Mouse (Mus musculus): Measurements from ENCODE around the gene Dyrk1a. TPM values are rescaled to one million over a fixed set of nuclear protein-coding genes. Genes with fewer than 3 reads are reported as not detected.
"Not testable (repeated sequence)": the region's sequence is repeated elsewhere in the genome, so short reads cannot be mapped to it uniquely, and the experiment has no call there.

The Dyrk1a gene
- polyA plus RNA-seq, 1 experiment from 2014 or later = 16.8 TPM

DNA sequence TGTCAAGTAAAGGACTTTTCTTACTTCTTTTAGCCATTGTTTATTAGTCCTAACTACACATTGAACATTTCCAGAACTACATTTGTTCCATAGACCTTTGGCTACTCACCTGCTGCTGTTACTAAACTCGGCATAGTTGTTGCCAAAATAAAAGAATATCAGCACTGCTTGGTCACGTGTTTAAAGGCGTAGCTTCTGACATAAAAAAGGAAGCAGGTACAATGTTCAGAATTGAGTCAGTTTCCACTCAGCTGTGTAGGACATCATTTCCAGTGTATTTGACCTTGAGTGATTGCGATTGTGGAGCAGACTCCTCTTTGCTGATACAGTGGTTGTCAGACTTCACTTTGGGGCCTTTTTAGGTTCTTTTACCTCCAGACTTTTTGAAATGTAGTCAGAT, 97.7 kb downstream of the Dyrk1a start:
- Histone ChIP-seq H3K9me3 (ENCODE audit: control insufficient read depth, low read depth, low read length) (no peaks in the 10 kb centered on the region), H3K9ac (replicated peaks; ENCODE audit: low read depth, low read length) (no peak overlapping the region), H3K4me2 (replicated peaks; ENCODE audit: low read depth, low read length) (no peak overlapping the region), H3K27me3 (ENCODE audit: control insufficient read depth, insufficient read depth, low read length) (no peaks in the 10 kb centered on the region), H3K4me1 (ENCODE audit: control insufficient read depth, insufficient read depth, low read length) (no peaks in the 10 kb centered on the region), H3K4me3 (ENCODE audit: low read depth, low read length) (no peak overlapping the region), H3K27ac (ENCODE audit: low read length) (no peak overlapping the region), H3K36me3 (ENCODE audit: control insufficient read depth, insufficient read depth, low read length) (peaks cover 49% of the 10 kb centered on the region)
- ATAC-seq (ENCODE audit: insufficient number of reproducible peaks, insufficient read depth, low FRiP score, low read depth) = no peak
- 89% methylated on average over 4 of the region's 4 CpGs for WGBS

DNA sequence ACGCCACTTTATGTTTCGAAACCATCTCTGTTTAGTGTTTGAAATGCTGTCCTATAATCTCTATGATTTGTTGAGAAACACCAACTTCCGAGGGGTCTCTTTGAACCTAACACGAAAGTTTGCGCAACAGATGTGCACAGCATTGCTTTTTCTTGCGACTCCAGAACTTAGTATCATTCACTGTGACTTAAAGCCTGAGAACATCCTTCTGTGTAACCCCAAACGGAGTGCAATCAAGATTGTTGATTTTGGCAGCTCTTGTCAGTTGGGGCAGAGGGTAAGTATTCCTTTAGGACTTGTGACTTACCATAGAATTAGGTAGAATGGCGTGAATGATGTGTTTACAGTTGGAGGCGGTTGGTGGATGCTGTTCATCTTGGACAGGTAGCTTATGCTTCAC, 101.5 kb downstream of the Dyrk1a start:
- no peak overlapping the region for H3K27ac ChIP-seq (ENCODE audit: low read length)
- WGBS = 85% methylated on average over 9 of the region's 9 CpGs
- ATAC-seq (ENCODE audit: insufficient number of reproducible peaks, insufficient read depth, low FRiP score, low read depth) = no peak

DNA sequence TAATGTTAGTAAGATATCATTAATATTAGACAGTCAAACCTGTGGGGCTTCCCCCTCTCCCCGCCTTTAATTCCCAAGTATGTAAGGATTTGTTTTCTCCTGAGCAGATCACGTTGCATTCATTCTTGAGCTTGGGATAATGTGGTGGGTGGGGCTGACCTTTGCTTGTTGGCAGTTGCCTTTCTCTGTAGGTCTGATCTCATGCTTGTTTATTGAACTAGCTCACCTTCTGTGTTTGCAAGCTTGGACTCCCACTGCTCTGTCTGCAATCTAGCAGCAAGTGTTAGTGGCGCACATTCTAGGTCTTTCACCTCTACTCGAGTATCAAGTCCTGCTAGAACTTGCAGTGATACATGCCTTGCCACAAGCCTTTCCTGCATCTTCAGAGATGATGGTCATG, 111.1 kb downstream of the Dyrk1a start:
- no peaks in the 10 kb centered on the region for H3K27me3 ChIP-seq (ENCODE audit: control insufficient read depth, insufficient read depth, low read length)
- H3K36me3 ChIP-seq (ENCODE audit: control insufficient read depth, insufficient read depth, low read length) = peaks cover 25% of the 10 kb centered on the region
- ATAC-seq (ENCODE audit: insufficient number of reproducible peaks, insufficient read depth, low FRiP score, low read depth) = no peak
- peaks cover 11% of the 10 kb centered on the region; the same call in 1 of the 2 replicates for H3K4me1 ChIP-seq (ENCODE audit: control insufficient read depth, insufficient read depth, low read length)
- H3K9me3 ChIP-seq (ENCODE audit: control insufficient read depth, low read depth, low read length) = no peaks in the 10 kb centered on the region
- H3K9ac ChIP-seq (replicated peaks; ENCODE audit: low read depth, low read length) = no peak overlapping the region
- no peak overlapping the region for H3K4me2 ChIP-seq (replicated peaks; ENCODE audit: low read depth, low read length)
- 50% methylated on average over 4 of the region's 4 CpGs for WGBS
- no peak overlapping the region for H3K27ac ChIP-seq (ENCODE audit: low read length)
- no peak overlapping the region for H3K4me3 ChIP-seq (ENCODE audit: low read depth, low read length)

More for the DNA sequence above, 101.5 kb downstream of the Dyrk1a start:
- H3K9me3 ChIP-seq (ENCODE audit: control insufficient read depth, low read depth, low read length) = no peaks in the 10 kb centered on the region
- H3K4me2 ChIP-seq (replicated peaks; ENCODE audit: low read depth, low read length) = no peak overlapping the region
- H3K9ac ChIP-seq (replicated peaks; ENCODE audit: low read depth, low read length) = no peak overlapping the region
- peaks cover 48% of the 10 kb centered on the region for H3K36me3 ChIP-seq (ENCODE audit: control insufficient read depth, insufficient read depth, low read length)
- H3K27me3 ChIP-seq (ENCODE audit: control insufficient read depth, insufficient read depth, low read length) = no peaks in the 10 kb centered on the region
- H3K4me3 ChIP-seq (ENCODE audit: low read depth, low read length) = no peak overlapping the region
- no peaks in the 10 kb centered on the region for H3K4me1 ChIP-seq (ENCODE audit: control insufficient read depth, insufficient read depth, low read length)

DNA sequence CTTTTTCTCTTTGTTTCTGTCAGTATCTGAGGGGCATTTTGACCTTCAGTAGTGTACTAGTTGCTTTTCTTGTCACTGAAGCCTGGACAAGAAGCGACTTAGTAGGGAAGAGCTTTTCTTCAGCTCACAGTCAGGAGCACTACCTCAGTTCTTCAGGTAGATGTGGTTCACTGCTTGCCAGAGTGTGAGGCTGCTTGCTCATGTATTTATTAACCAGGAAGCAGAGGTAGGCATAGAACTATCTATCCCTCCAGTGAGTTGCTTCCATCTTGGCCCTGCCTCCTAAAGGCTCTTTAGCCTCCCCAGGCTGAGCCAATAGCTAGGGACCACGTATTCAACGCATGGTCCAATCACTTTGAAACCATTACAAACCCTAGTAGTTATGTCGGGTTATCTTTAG, 112.0 kb downstream of the Dyrk1a start:
- 94% methylated on average over 4 of the region's 4 CpGs for WGBS
- Histone ChIP-seq H3K9me3 (ENCODE audit: control insufficient read depth, low read depth, low read length) (no peaks in the 10 kb centered on the region), H3K4me1 (ENCODE audit: control insufficient read depth, insufficient read depth, low read length) (peaks cover 11% of the 10 kb centered on the region; the same call in 1 of the 2 replicates), H3K36me3 (ENCODE audit: control insufficient read depth, insufficient read depth, low read length) (peaks cover 34% of the 10 kb centered on the region), H3K4me2 (replicated peaks; ENCODE audit: low read depth, low read length) (no peak overlapping the region), H3K9ac (replicated peaks; ENCODE audit: low read depth, low read length) (no peak overlapping the region), H3K4me3 (ENCODE audit: low read depth, low read length) (no peak overlapping the region), H3K27ac (ENCODE audit: low read length) (no peak overlapping the region), H3K27me3 (ENCODE audit: control insufficient read depth, insufficient read depth, low read length) (no peaks in the 10 kb centered on the region)
- no peak for ATAC-seq (ENCODE audit: insufficient number of reproducible peaks, insufficient read depth, low FRiP score, low read depth)

DNA sequence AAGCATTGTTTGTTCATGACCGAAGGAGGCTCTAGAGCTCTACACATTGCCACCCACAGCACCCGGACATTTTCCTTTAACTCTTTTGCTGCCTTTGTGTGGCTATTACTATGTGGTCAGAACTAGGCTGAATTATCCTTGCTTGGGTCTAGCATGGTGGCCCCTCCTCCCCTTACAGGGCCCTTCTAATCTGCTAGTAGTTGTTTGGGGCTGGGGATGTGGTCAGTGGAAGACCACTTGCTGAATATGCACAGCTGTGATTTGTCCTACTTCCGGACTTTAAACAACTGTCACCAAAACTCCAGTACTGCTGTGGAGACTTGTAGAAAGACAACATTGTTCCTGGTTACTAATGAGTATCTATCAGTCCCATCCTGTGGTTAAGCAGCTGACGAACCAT, 114.2 kb downstream of the Dyrk1a start:
- Histone ChIP-seq H3K27ac (ENCODE audit: low read length) (no peak overlapping the region; the same call in 1 of the 2 replicates), H3K4me1 (ENCODE audit: control insufficient read depth, insufficient read depth, low read length) (peaks cover 11% of the 10 kb centered on the region; the same call in 1 of the 2 replicates), H3K4me3 (ENCODE audit: low read depth, low read length) (no peak overlapping the region), H3K27me3 (ENCODE audit: control insufficient read depth, insufficient read depth, low read length) (no peaks in the 10 kb centered on the region), H3K36me3 (ENCODE audit: control insufficient read depth, insufficient read depth, low read length) (peaks cover 46% of the 10 kb centered on the region), H3K9ac (replicated peaks; ENCODE audit: low read depth, low read length) (no peak overlapping the region), H3K9me3 (ENCODE audit: control insufficient read depth, low read depth, low read length) (no peaks in the 10 kb centered on the region), H3K4me2 (replicated peaks; ENCODE audit: low read depth, low read length) (no peak overlapping the region)
- ATAC-seq (ENCODE audit: insufficient number of reproducible peaks, insufficient read depth, low FRiP score, low read depth) = peak; percentile 61; the same call in 1 of the 2 replicates
- WGBS = 51% methylated on average over 4 of the region's 4 CpGs

DNA sequence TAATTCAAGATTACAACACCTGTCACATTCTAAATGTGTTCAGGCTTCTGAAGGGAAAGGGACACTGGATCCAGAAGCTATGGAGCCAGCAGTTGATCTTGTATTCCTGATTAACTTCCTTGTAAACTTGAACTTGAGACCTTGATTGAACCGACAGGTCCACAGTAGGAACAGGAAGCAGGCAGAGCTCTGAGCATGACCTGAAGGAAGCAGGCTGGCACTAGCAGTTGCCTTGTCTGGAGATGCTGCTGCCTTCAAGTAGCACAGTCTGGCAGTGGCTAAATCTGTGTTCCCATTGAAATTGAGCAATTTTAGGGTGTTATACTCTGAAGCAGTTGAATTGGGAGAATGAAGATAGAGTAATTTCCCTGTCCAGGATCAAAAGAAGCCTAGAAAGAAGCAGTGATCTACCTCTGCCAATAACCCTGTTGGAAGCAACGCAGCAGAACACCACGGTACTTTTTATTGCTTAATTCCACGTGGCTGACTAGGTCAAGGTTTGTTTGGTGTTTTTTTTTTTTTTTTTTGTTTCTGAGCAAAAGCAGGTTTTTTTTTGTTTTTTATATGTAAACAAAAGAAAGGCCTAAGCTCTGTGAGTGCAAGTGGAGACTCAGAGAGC, 124.0 kb downstream of the Dyrk1a start:
- H3K4me1 ChIP-seq (ENCODE audit: control insufficient read depth, insufficient read depth, low read length) = no peaks in the 10 kb centered on the region
- ATAC-seq (ENCODE audit: insufficient number of reproducible peaks, insufficient read depth, low FRiP score, low read depth) = no peak
- no peak overlapping the region for H3K4me2 ChIP-seq (replicated peaks; ENCODE audit: low read depth, low read length)
- WGBS = 61% methylated on average over 4 of the region's 4 CpGs
- peaks cover 48% of the 10 kb centered on the region for H3K36me3 ChIP-seq (ENCODE audit: control insufficient read depth, insufficient read depth, low read length)
- H3K27me3 ChIP-seq (ENCODE audit: control insufficient read depth, insufficient read depth, low read length) = no peaks in the 10 kb centered on the region
- H3K9ac ChIP-seq (replicated peaks; ENCODE audit: low read depth, low read length) = no peak overlapping the region
- H3K27ac ChIP-seq (ENCODE audit: low read length) = no peak overlapping the region
- no peaks in the 10 kb centered on the region for H3K9me3 ChIP-seq (ENCODE audit: control insufficient read depth, low read depth, low read length)
- H3K4me3 ChIP-seq (ENCODE audit: low read depth, low read length) = no peak overlapping the region

DNA sequence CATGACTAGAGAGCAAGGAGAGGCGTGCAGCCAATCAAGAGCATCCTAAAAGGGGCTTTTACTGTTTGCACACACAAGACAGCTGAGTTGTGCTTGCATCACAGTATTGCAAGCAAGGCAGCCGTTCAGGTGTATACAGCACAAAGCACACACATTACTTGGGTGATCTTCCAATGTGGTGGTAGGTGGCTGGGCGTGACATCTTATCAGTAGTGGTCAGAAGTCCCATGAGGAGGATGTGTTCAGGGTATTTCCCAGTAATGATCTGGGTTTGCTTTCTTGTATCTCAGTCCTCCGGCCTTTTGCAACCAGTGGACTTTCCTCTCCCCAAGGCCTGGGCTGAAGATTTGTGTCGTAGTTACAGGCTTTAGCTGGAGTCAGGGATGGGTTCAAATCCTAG, 127.7 kb downstream of the Dyrk1a start:
- no peaks in the 10 kb centered on the region for H3K9me3 ChIP-seq (ENCODE audit: control insufficient read depth, low read depth, low read length)
- WGBS = 82% methylated on average over 5 of the region's 5 CpGs
- peaks cover 26% of the 10 kb centered on the region for H3K36me3 ChIP-seq (ENCODE audit: control insufficient read depth, insufficient read depth, low read length)
- no peaks in the 10 kb centered on the region for H3K4me1 ChIP-seq (ENCODE audit: control insufficient read depth, insufficient read depth, low read length)
- H3K27ac ChIP-seq (ENCODE audit: low read length) = no peak overlapping the region
- no peaks in the 10 kb centered on the region for H3K27me3 ChIP-seq (ENCODE audit: control insufficient read depth, insufficient read depth, low read length)
- no peak overlapping the region for H3K9ac ChIP-seq (replicated peaks; ENCODE audit: low read depth, low read length)
- no peak overlapping the region for H3K4me3 ChIP-seq (ENCODE audit: low read depth, low read length)
- no peak overlapping the region for H3K4me2 ChIP-seq (replicated peaks; ENCODE audit: low read depth, low read length)
- no peak for ATAC-seq (ENCODE audit: insufficient number of reproducible peaks, insufficient read depth, low FRiP score, low read depth)

DNA sequence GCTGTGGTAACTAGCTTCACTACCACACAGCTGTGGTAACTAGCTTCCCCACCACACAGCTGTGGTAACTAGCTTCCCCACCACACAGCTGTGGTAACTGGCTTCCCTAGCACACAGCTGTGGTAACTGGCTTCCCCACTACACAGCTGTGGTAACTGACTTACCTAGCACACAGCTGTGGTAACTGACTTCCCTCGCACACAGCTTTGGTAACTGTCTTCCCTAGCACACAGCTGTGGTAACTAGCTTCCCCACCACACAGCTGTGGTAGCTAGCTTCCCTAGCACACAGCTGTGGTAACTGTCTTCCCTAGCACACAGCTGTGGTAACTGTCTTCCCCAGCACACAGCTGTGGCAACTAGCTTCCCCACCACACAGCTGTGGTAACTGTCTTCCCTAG, 128.4 kb downstream of the Dyrk1a start:
- not testable (repeated sequence) for H3K9me3 ChIP-seq (ENCODE audit: control insufficient read depth, low read depth, low read length); H3K27ac ChIP-seq (ENCODE audit: low read length); H3K4me2 ChIP-seq (replicated peaks; ENCODE audit: low read depth, low read length); ATAC-seq (ENCODE audit: insufficient number of reproducible peaks, insufficient read depth, low FRiP score, low read depth); H3K9ac ChIP-seq (replicated peaks; ENCODE audit: low read depth, low read length); H3K4me3 ChIP-seq (ENCODE audit: low read depth, low read length); H3K4me1 ChIP-seq (ENCODE audit: control insufficient read depth, insufficient read depth, low read length); H3K27me3 ChIP-seq (ENCODE audit: control insufficient read depth, insufficient read depth, low read length)
- 74% methylated on average over 1 of the region's 1 CpGs for WGBS
- peaks cover 19% of the 10 kb centered on the region for H3K36me3 ChIP-seq (ENCODE audit: control insufficient read depth, insufficient read depth, low read length)

DNA sequence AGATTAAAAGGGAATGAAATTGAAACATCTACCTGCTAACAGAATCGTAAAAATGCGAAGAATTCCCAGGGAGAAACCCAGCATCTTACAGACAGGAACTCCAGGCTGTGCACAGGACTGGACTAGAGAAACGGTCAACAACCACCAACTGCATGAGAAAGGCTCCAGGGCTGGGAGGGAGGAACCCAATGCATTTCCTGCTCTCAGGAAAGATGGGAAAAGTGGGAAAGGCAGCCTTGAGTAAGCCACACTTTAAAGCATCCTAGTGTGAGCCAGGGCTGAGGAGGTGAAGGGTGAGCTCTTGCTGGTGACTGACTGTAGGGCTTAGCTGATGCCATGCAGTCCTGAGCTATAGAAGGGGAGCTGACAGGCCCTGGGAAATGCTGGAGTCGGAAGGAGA, 131.3 kb downstream of the Dyrk1a start:
- Histone ChIP-seq H3K27me3 (ENCODE audit: control insufficient read depth, insufficient read depth, low read length) (no peaks in the 10 kb centered on the region), H3K4me3 (ENCODE audit: low read depth, low read length) (no peak overlapping the region)
- 76% methylated on average over 4 of the region's 4 CpGs for WGBS

More for the DNA sequence above, 131.3 kb downstream of the Dyrk1a start:
- no peak overlapping the region for H3K27ac ChIP-seq (ENCODE audit: low read length)
- H3K36me3 ChIP-seq (ENCODE audit: control insufficient read depth, insufficient read depth, low read length) = peaks cover under 1% of the 10 kb centered on the region; the same call in 1 of the 2 replicates
- H3K4me1 ChIP-seq (ENCODE audit: control insufficient read depth, insufficient read depth, low read length) = no peaks in the 10 kb centered on the region
- H3K9me3 ChIP-seq (ENCODE audit: control insufficient read depth, low read depth, low read length) = no peaks in the 10 kb centered on the region
- H3K9ac ChIP-seq (replicated peaks; ENCODE audit: low read depth, low read length) = no peak overlapping the region
- H3K4me2 ChIP-seq (replicated peaks; ENCODE audit: low read depth, low read length) = no peak overlapping the region
- no peak for ATAC-seq (ENCODE audit: insufficient number of reproducible peaks, insufficient read depth, low FRiP score, low read depth)
